ENCODE assay signal across 11 mouse cellular contexts in genomic region chr10:101399206-101399605, GRCm38 (mm10).
"Had no signal": no experiment of that assay in that cellular context is flagged by ENCODE, and none has a peak within 500 bp of the region (broad histone marks: within the 10 kb centered on the region; RNA-seq: fewer than 3 reads in every experiment).

No protein-coding gene starts in this region.

- H3K9ac ChIP-seq: limb, embryonic 13.5 days; liver, embryonic 14.5 days had no signal

- H3K4me1 ChIP-seq: limb, embryonic 13.5 days had no signal

- H3K4me3 ChIP-seq: limb, embryonic 13.5 days had no signal

- H3K9me3 ChIP-seq: limb, embryonic 13.5 days had no signal

- H3K27ac ChIP-seq: limb, embryonic 13.5 days; liver, embryonic 14.5 days; stomach, postnatal 0 days had no signal

- ATAC-seq: midbrain, embryonic 16.5 days had no signal

- H3K27me3 ChIP-seq: limb, embryonic 13.5 days had no signal

- H3K4me2 ChIP-seq: limb, embryonic 13.5 days; midbrain, embryonic 11.5 days had no signal

- DNase-seq: kidney, postnatal 10 days; left cerebral cortex, postnatal 4 days; lung, adult 2 months; lung, postnatal 10 days; lung, postnatal 4 days; thymus, postnatal 4 days had no signal

- H3K36me3 ChIP-seq: limb, embryonic 13.5 days had no signal
